Mouse (Mus musculus) gastrocnemius, adult 8-10 months (tissue): ENCODE results near the gene Cdk13. TPM values are rescaled to one million over a fixed set of nuclear protein-coding genes. Genes with fewer than 3 reads are reported as not detected.

Experiments
- DNase-seq, 2 experiments: peaks; one replicate each; pipeline ENCODE4 v3.0.0; 2022; ENCODE audit warnings: low spot score in 2 of 2
- total RNA-seq, 4 experiments: library from RNA; stranded (reverse); gene quantifications; 2 replicates each; pipeline ENCODE4 v1.2.4; 2022

Cdk13 gene
- total RNA-seq, result 10 to 100 TPM; 15.0 to 20.6 (median 18.3) TPM

GRCm38 (mm10) chr13:17804909-17805613 lies at the start of gene Cdk13:
Cdk13 (minus strand) TSS chr13:17805097.
- DNase-seq, result peak; percentile 98 to 99

GRCm38 (mm10) chr13:17843336-17843735 lies 38.4 kb upstream of the Cdk13 start:
- DNase-seq, result no peak

- no peak for DNase-seq
Observed at GRCm38 (mm10) chr13:17842756-17843155, 37.9 kb upstream of the Cdk13 start.

- no peak for DNase-seq
Observed at GRCm38 (mm10) chr13:17839137-17839536, 34.2 kb upstream of the Cdk13 start.

- DNase-seq, result no peak
Observed at GRCm38 (mm10) chr13:17838484-17838851, 33.6 kb upstream of the Cdk13 start.

GRCm38 (mm10) chr13:17837610-17838483 lies 33.0 kb upstream of the Cdk13 start:
- DNase-seq, result no peak

- DNase-seq, result no peak
Observed at GRCm38 (mm10) chr13:17836808-17837207, 31.9 kb upstream of the Cdk13 start.

- no peak for DNase-seq
Observed at GRCm38 (mm10) chr13:17832940-17833339, 28.0 kb upstream of the Cdk13 start.

GRCm38 (mm10) chr13:17817226-17817625 lies 12.3 kb upstream of the Cdk13 start:
- DNase-seq, result no peak

- no peak for DNase-seq
Observed at GRCm38 (mm10) chr13:17805614-17805975, 698 bp upstream of the Cdk13 start.

- DNase-seq, result peak; percentile 12 to 26
Observed at GRCm38 (mm10) chr13:17804058-17804841, 647 bp downstream of the Cdk13 start.

GRCm38 (mm10) chr13:17803331-17804057 lies 1.4 kb downstream of the Cdk13 start:
- DNase-seq, result peak; percentile 43 to 69

- no peak for DNase-seq
Observed at GRCm38 (mm10) chr13:17802880-17803279, 2.0 kb downstream of the Cdk13 start.

GRCm38 (mm10) chr13:17799735-17800134 lies 5.2 kb downstream of the Cdk13 start:
- no peak for DNase-seq

GRCm38 (mm10) chr13:17795757-17796456 lies 9.0 kb downstream of the Cdk13 start:
- no peak for DNase-seq

GRCm38 (mm10) chr13:17783643-17784042 lies 21.3 kb downstream of the Cdk13 start:
- no peak for DNase-seq

GRCm38 (mm10) chr13:17779923-17780322 lies 25.0 kb downstream of the Cdk13 start:
- DNase-seq, result no peak

- no peak for DNase-seq
Observed at GRCm38 (mm10) chr13:17776303-17776702, 28.6 kb downstream of the Cdk13 start.

- DNase-seq, result no peak
Observed at GRCm38 (mm10) chr13:17775364-17775763, 29.5 kb downstream of the Cdk13 start.

- no peak for DNase-seq
Observed at GRCm38 (mm10) chr13:17773112-17773511, 31.8 kb downstream of the Cdk13 start.

- no peak for DNase-seq
Observed at GRCm38 (mm10) chr13:17772574-17772973, 32.3 kb downstream of the Cdk13 start.
